Mouse (Mus musculus): ENCODE results near the gene Vangl2. TPM values are rescaled to one million over a fixed set of nuclear protein-coding genes. Genes with fewer than 3 reads are reported as not detected.
"Not testable (repeated sequence)": the region's sequence is repeated elsewhere in the genome, so short reads cannot be mapped to it uniquely, and the experiment has no call there.

Vangl2 gene
- total RNA-seq, 1 experiment, result 25.3 TPM

GRCm38 (mm10) chr1:171976826-171977539, 51.3 kb downstream of the Vangl2 start:
- no peak for DNase-seq (ENCODE audit: low read depth, low spot score)
- Histone ChIP-seq H3K4me1 (ENCODE audit: control insufficient read depth in 2 of 2, insufficient read depth in 2 of 2, low read length in 2 of 2, poor library complexity in 1 of 2) (0 out of 4 replicates have a peak, but pooled peaks cover 0 to 2% of the 10 kb centered on the region in 2 experiments), H3K4me3 (ENCODE audit: insufficient read depth in 1 of 2, low read depth in 1 of 2, low read length in 2 of 2, poor library complexity in 1 of 2, severe bottlenecking in 1 of 2) (no peak overlapping the region), H3K9me3 (ENCODE audit: control insufficient read depth, insufficient read depth, low read depth, low read length) (no peaks in the 10 kb centered on the region), H3K9ac (ENCODE audit: insufficient read depth, low read depth, low read length, poor library complexity, severe bottlenecking) (no peak overlapping the region), H3K36me3 (ENCODE audit: control insufficient read depth, insufficient read depth, low read length, poor library complexity, severe bottlenecking) (no peaks in the 10 kb centered on the region), H3K27ac (ENCODE audit: insufficient read depth, low read depth, low read length, poor library complexity, severe bottlenecking) (no peak overlapping the region)
- in situ Hi-C loops (cut with MboI; ENCODE audit: low sequenced_read_pairs in 2 of 2, unreplicated experiment in 2 of 2), result loop anchor here in 1 of 2 experiments (25.0 kb wide), 1 partner anchor 165 kb away; no protein-coding TSS in a partner anchor
- TF ChIP-seq HCFC1 (IDR thresholded peaks at IDR 0.05; ENCODE audit: borderline replicate concordance, insufficient read depth, low read length), result no peak
- no peak for TF ChIP-seq CHD2 (IDR thresholded peaks at IDR 0.05; ENCODE audit: low read depth, low read length)

DNA sequence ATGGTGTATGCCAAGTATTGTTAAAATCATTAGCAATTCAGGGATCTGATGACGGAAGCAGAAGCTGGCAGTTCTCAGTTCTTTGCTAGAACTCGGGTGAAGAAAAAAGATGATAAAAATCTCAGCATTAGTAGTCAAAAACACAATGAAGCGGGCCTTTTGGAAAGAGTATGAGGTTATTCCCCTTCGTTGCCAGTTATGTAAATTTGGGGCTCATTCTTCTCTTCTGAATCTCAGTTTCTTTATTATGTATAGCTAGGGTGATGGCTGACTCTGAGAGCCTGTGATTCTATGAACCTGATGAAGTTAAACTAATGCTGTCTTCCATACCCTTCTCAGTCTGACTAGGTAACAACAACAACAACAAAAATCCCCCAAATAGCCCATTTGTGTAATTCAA, 52.4 kb downstream of the Vangl2 start:
- no peak for TF ChIP-seq ZC3H11A (IDR thresholded peaks at IDR 0.05; ENCODE audit: borderline replicate concordance, low read depth, low read length)
- TF ChIP-seq CHD2 (IDR thresholded peaks at IDR 0.05; ENCODE audit: low read depth, low read length), result no peak
- TF ChIP-seq HCFC1 (IDR thresholded peaks at IDR 0.05; ENCODE audit: borderline replicate concordance, insufficient read depth, low read length), result no peak
- in situ Hi-C loops (cut with MboI; ENCODE audit: low sequenced_read_pairs in 2 of 2, unreplicated experiment in 2 of 2), result loop anchor here in 1 of 2 experiments (25.0 kb wide), 1 partner anchor 164 kb away; no protein-coding TSS in a partner anchor
- Histone ChIP-seq H3K4me1 (ENCODE audit: control insufficient read depth in 2 of 2, insufficient read depth in 2 of 2, low read length in 2 of 2, poor library complexity in 1 of 2) (0 out of 4 replicates have a peak, but pooled peaks cover 0 to 2% of the 10 kb centered on the region in 2 experiments), H3K27ac (ENCODE audit: insufficient read depth, low read depth, low read length, poor library complexity, severe bottlenecking) (no peak overlapping the region), H3K36me3 (ENCODE audit: control insufficient read depth, insufficient read depth, low read length, poor library complexity, severe bottlenecking) (no peaks in the 10 kb centered on the region), H3K4me3 (ENCODE audit: insufficient read depth in 1 of 2, low read depth in 1 of 2, low read length in 2 of 2, poor library complexity in 1 of 2, severe bottlenecking in 1 of 2) (no peak overlapping the region), H3K9ac (ENCODE audit: insufficient read depth, low read depth, low read length, poor library complexity, severe bottlenecking) (no peak overlapping the region), H3K9me3 (ENCODE audit: control insufficient read depth, insufficient read depth, low read depth, low read length) (no peaks in the 10 kb centered on the region)
- DNase-seq (ENCODE audit: low read depth, low spot score), result no peak

DNA sequence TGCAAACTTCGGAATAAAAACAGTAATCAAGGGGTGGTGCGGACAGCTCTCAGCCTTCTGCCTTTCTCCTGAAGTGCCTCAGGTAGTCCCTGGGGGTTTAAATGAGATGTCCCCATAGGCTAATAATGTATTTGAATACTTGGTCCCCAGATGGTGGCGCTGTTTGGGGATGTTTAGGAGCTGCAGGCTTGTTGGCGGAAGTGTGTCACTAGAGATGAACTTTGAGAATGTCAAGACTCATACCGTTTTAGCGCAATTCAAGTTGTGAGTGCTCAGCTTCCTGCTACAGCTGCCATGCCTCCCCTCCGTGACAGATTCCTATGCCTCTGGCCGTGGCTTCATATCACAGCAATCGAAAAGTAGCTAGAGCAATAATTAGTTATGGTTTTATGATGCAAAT, 52.9 kb downstream of the Vangl2 start:
- TF ChIP-seq ZC3H11A (IDR thresholded peaks at IDR 0.05; ENCODE audit: borderline replicate concordance, low read depth, low read length) (no peak), MAFK (IDR thresholded peaks at IDR 0.05; ENCODE audit: insufficient read depth, low read depth, low read length) (no peak), ZNF384 (IDR thresholded peaks at IDR 0.05; ENCODE audit: low read depth, low read length) (no peak), HCFC1 (IDR thresholded peaks at IDR 0.05; ENCODE audit: borderline replicate concordance, insufficient read depth, low read length) (no peak), CHD2 (IDR thresholded peaks at IDR 0.05; ENCODE audit: low read depth, low read length) (no peak)

DNA sequence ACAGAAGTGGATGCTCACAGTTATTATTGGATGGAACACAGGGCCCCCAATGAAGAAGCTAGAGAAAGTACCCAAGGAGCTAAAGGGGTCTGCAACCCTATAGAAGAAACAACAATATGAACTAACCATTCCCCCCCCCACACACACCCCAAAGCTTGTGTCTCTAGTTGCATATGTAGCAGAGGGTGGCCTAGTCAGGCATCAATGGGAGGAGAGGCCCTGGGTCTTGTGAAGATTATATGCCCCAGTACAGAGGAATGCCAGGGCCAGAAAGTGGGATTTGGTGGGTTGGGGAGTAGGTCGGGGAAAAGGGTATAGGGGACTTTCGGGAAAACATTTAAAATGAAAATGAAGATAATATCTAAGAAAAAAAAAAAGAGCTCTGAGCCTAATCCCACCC, 53.9 kb downstream of the Vangl2 start:
- H3K4me3 ChIP-seq (ENCODE audit: insufficient read depth in 1 of 2, low read depth in 1 of 2, low read length in 2 of 2, poor library complexity in 1 of 2, severe bottlenecking in 1 of 2); DNase-seq (ENCODE audit: low read depth, low spot score); in situ Hi-C loops (cut with MboI; ENCODE audit: low sequenced_read_pairs in 2 of 2, unreplicated experiment in 2 of 2); H3K9ac ChIP-seq (ENCODE audit: insufficient read depth, low read depth, low read length, poor library complexity, severe bottlenecking); H3K36me3 ChIP-seq (ENCODE audit: control insufficient read depth, insufficient read depth, low read length, poor library complexity, severe bottlenecking); H3K9me3 ChIP-seq (ENCODE audit: control insufficient read depth, insufficient read depth, low read depth, low read length); H3K27ac ChIP-seq (ENCODE audit: insufficient read depth, low read depth, low read length, poor library complexity, severe bottlenecking); H3K4me1 ChIP-seq (ENCODE audit: control insufficient read depth in 2 of 2, insufficient read depth in 2 of 2, low read length in 2 of 2, poor library complexity in 1 of 2): not testable (repeated sequence)

More for the DNA sequence above, 52.9 kb downstream of the Vangl2 start:
- Histone ChIP-seq H3K27ac (ENCODE audit: insufficient read depth, low read depth, low read length, poor library complexity, severe bottlenecking) (no peak overlapping the region), H3K4me3 (ENCODE audit: insufficient read depth in 1 of 2, low read depth in 1 of 2, low read length in 2 of 2, poor library complexity in 1 of 2, severe bottlenecking in 1 of 2) (no peak overlapping the region), H3K4me1 (ENCODE audit: control insufficient read depth in 2 of 2, insufficient read depth in 2 of 2, low read length in 2 of 2, poor library complexity in 1 of 2) (0 out of 4 replicates have a peak, but pooled peaks cover 0 to 2% of the 10 kb centered on the region in 2 experiments), H3K9me3 (ENCODE audit: control insufficient read depth, insufficient read depth, low read depth, low read length) (no peaks in the 10 kb centered on the region), H3K9ac (ENCODE audit: insufficient read depth, low read depth, low read length, poor library complexity, severe bottlenecking) (no peak overlapping the region), H3K36me3 (ENCODE audit: control insufficient read depth, insufficient read depth, low read length, poor library complexity, severe bottlenecking) (no peaks in the 10 kb centered on the region)
- in situ Hi-C loops (cut with MboI; ENCODE audit: low sequenced_read_pairs in 2 of 2, unreplicated experiment in 2 of 2), result loop anchor here in 1 of 2 experiments (25.0 kb wide), 1 partner anchor 163 kb away; no protein-coding TSS in a partner anchor
- DNase-seq (ENCODE audit: low read depth, low spot score), result no peak
